Mouse (Mus musculus): ENCODE results near the gene 4933428M09Rik.

- no peak for TF ChIP-seq USF1 (IDR thresholded peaks at IDR 0.05; ENCODE audit: low read depth)
- no peak for TF ChIP-seq TCF3 (IDR thresholded peaks at IDR 0.05; ENCODE audit: insufficient read length, low read depth)
- no peak for TF ChIP-seq POLR2A (IDR thresholded peaks at IDR 0.05; ENCODE audit: insufficient read length, low read depth)
- TF ChIP-seq MYOD1 (IDR thresholded peaks at IDR 0.05; ENCODE audit: control insufficient read depth in 1 of 3, insufficient read length in 2 of 3, low read depth in 2 of 3): no peak
- no peak for TF ChIP-seq POLR2AphosphoS2 (IDR thresholded peaks at IDR 0.05; ENCODE audit: insufficient read length, low read depth)
- no peak for TF ChIP-seq CEBPB (IDR thresholded peaks at IDR 0.05; ENCODE audit: insufficient read depth, poor library complexity, severe bottlenecking)
- TF ChIP-seq MAX (IDR thresholded peaks at IDR 0.05; ENCODE audit: low read depth): no peak
- TF ChIP-seq E2F4 (IDR thresholded peaks at IDR 0.05; ENCODE audit: insufficient read depth): no peak
- TF ChIP-seq TCF12 (IDR thresholded peaks at IDR 0.05; ENCODE audit: insufficient read depth, poor library complexity, severe bottlenecking): no peak
Measured at GRCm38 (mm10) chrX:139221893-139222292, 42.9 kb downstream of the 4933428M09Rik start.

Data from myocyte (in vitro differentiated cells).